Mouse (Mus musculus) cerebellum, postnatal 25 days (tissue): ENCODE data around the gene Arl10.

Source experiments
- DNase-seq, 2 experiments: peaks; one replicate each; pipeline ENCODE4 v3.0.0; 2021; ENCODE audit warnings: mixed read lengths in 2 of 2

Arl10 gene

DNA sequence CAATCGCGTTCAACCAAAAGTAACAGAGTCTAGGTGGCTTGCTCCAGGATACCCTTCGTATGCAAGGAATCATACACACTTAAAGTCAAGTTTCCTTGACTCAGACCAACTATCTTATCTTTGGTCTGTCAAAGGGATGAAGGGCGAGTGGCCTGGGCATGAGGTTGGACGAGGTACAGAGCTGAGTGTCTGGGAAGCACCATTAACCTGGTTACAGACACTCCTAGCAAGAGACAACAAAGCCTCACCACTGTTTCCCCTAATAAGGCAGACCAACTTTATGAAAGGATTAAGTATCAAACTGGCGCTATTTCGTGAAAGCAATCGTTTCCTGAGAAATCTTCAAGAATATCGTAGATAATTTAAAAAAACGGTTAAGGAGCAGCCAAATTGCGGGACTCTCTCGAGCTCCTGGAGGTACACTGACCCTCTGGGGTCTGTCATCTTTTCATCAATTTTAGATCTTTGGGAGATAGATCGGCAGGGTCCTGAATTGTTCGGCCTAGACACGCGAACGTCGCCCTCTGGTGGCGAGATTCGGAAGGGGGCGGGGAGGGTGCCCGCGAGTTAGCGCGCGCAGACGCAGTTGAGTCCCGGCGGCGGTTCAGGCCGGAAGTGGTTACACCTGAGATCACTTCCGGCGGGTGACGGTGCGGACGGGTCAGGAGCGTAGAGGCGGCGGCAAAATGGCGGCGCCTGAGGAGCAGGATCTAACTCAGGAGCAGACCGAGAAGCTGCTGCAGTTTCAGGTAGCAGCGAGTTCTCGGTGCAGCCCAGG lies 46.5 kb downstream of the Arl10 start, which contains the start of gene Faf2:
Faf2 (plus strand) TSS at position 630 of the 778 bp plus-strand sequence.
- peak; percentile 100 for DNase-seq

DNA sequence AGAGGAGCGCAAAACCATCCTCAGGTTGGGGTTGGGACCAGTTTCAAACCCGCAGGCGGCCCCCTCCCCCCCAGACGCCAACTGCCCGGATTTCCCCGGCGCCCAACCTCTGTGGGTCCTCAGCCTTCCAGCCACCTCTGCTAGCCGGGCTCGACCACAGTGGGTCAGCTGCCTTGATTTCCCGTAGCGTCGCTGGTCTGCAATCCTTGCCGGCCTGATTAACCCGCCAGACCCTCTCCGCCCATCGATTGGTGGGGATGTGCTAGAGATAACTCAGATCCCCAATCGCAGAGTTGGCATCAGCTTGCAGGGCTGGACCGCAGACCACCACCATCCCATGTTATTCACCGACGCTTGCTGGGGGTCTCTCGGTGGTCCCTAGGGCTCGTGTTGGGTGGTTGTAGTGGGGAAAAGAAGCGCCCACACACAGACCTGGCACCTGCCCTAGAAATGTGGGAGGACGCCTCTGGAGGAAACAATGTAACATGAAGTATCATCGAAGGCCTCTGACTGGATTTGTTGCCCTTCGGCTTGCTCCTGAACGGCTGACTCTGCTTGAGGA lies 47.2 kb downstream of the Arl10 start:
- DNase-seq = no peak

DNA sequence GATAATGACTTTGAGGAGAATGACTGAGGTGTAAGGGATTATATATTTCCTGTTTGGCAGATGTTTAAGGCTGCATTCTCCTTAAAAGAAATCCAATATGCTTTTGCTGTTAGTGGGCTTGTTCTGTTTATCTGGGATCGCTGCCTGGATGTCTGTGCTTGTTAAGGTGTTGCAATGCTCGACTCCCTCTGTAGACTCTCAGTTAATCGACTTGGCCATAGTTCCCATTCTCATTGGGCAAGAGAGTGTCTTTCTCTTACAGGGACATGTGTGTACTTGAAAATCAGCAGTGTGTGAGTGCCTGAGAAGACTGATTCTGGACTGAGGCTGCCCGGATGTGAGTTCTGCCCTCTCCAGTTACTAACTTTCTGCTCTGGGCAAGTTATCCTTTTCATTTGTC lies 54.3 kb downstream of the Arl10 start:
- DNase-seq = no peak
